Mouse (Mus musculus) frontal cortex, postnatal 10 days (tissue): ENCODE data around the gene Cenpj.

Source experiments
- DNase-seq, 2 experiments: peaks; one replicate each; pipeline ENCODE4 v3.0.0; 2022; ENCODE audit warnings: low spot score in 2 of 2, mixed read lengths in 1 of 2

The Cenpj gene

GRCm38 (mm10) chr14:56545491-56545890 lies 29.7 kb downstream of the Cenpj start:
- DNase-seq, result no peak

GRCm38 (mm10) chr14:56544946-56545345 lies 30.3 kb downstream of the Cenpj start:
- no peak for DNase-seq

- no peak for DNase-seq
These were observed 44.4 kb downstream of the Cenpj start for GRCm38 (mm10) chr14:56530788-56531187.

- DNase-seq, result no peak
These were observed 60.5 kb downstream of the Cenpj start for GRCm38 (mm10) chr14:56514775-56515174.

GRCm38 (mm10) chr14:56512084-56512483 lies 63.1 kb downstream of the Cenpj start:
- DNase-seq, result no peak

- no peak for DNase-seq
These were observed 68.5 kb downstream of the Cenpj start for GRCm38 (mm10) chr14:56506743-56507142.

- DNase-seq, result no peak
These were observed 72.8 kb downstream of the Cenpj start for GRCm38 (mm10) chr14:56502407-56502806.

GRCm38 (mm10) chr14:56489806-56490205 lies 85.4 kb downstream of the Cenpj start:
- DNase-seq, result no peak
